Mouse (Mus musculus) gastrocnemius, adult 2 months (tissue): ENCODE results near the gene Mgat5b. TPM values are rescaled to one million over a fixed set of nuclear protein-coding genes. Genes with fewer than 3 reads are reported as not detected.

Experiments
- DNase-seq: peaks from one replicate; pipeline ENCODE4 v3.0.0; 2022
- H3K27ac ChIP-seq: fragments of 200-600 bp; 2 replicates; pipeline ENCODE4 v1.8.1; 2022; ENCODE audit warnings: mild to moderate bottlenecking
- H3K4me3 ChIP-seq: fragments of 200-600 bp; 2 replicates; pipeline ENCODE4 v1.8.1; 2022; ENCODE audit warnings: mild to moderate bottlenecking, moderate library complexity
- CTCF ChIP-seq: fragments of 200-600 bp; IDR thresholded peaks from 2 replicates; pipeline ENCODE4 v1.8.1; 2022; ENCODE audit warnings: antibody characterized with exemption, mild to moderate bottlenecking, moderate library complexity
- intact Hi-C: fragments of 180-260 bp; cut with DNase I; formaldehyde crosslinking; loops from one replicate; pipeline ENCODE4 v1.15.1; 2025
- total RNA-seq, 2 experiments: library from RNA; stranded (reverse); gene quantifications; 2 replicates each; pipeline ENCODE4 v1.2.3; 2021

The Mgat5b gene
- total RNA-seq, 2 experiments from 2014 or later, result not detected

DNA sequence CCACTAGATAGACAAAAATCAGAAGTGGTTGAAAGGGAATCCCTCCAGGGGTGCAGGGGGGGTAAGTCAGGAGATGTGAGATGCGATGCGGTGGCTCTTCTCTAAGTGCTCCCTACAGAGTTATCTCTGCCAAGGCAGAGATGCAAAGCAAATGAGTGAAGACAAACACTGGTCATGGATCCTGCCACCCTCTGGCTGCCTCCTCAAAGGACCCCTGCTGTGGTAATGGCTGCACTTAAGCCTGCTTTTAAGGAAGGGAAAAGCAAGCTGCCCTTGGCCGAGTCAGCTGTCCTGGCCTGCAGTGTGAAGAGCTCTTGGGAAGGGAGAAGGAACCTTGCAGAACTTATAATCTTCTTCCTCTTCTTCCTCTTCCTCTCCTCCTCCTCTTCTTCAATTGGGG, 78.3 kb downstream of the Mgat5b start:
- DNase-seq, result no peak
- Histone ChIP-seq H3K4me3 (no peak overlapping the region), H3K27ac (no peak overlapping the region)
- TF ChIP-seq CTCF, result no peak
- intact Hi-C loops, result no loop called here

DNA sequence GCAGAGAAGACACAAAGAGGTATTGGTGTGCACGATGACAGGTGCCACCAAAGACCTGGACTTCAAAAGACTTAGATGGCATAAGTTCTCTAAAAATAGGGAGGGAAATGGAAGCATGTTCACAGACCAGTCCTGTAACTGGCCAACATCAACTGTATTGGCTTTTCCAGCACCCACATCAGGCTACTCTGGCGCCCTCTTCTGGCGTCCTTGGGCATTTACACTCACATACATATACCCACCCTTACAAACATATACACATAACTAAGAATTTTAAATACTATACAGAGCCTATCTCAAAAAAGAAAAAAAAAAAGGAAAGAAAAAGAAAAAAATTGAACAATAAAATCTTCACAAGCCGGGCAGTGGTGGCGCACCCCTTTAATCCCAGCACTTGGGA, 80.3 kb downstream of the Mgat5b start:
- no peak for DNase-seq
- Histone ChIP-seq H3K27ac (no peak overlapping the region), H3K4me3 (no peak overlapping the region)
- intact Hi-C loops, result no loop called here
- TF ChIP-seq CTCF, result no peak; the same call in 1 of the 2 replicates

GRCm38 (mm10) chr11:117000219-117000618, 81.6 kb downstream of the Mgat5b start:
- DNase-seq, result no peak
- intact Hi-C loops, result no loop called here
- no peak overlapping the region for H3K27ac ChIP-seq
- no peak overlapping the region for H3K4me3 ChIP-seq
- no peak for TF ChIP-seq CTCF

DNA sequence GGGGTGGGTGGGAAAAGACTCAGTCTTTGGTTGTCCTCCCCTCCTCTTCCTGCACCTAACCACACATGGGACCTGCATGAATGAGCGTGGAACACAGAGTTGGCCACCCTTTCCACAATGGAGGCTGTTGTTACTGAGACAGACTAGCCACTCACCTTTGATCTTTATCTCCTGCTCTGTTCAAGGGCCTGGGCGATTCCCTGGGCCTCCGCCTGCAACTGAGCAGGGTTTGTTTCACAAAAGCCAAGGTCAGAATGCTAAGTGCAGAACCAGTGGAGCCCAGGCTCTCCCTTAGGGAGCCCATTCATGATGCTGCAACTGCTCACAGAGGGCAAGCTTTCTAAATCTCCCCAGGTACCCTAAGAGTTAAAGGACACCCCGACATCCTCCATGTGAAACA, 83.1 kb downstream of the Mgat5b start:
- no peak for DNase-seq
- Histone ChIP-seq H3K27ac (no peak overlapping the region), H3K4me3 (no peak overlapping the region)
- no peak for TF ChIP-seq CTCF
- intact Hi-C loops, result no loop called here

GRCm38 (mm10) chr11:117003503-117003902, 84.8 kb downstream of the Mgat5b start:
- no peak overlapping the region for H3K27ac ChIP-seq
- no peak overlapping the region for H3K4me3 ChIP-seq
- no peak for TF ChIP-seq CTCF
- intact Hi-C loops, result no loop called here
- DNase-seq, result no peak

DNA sequence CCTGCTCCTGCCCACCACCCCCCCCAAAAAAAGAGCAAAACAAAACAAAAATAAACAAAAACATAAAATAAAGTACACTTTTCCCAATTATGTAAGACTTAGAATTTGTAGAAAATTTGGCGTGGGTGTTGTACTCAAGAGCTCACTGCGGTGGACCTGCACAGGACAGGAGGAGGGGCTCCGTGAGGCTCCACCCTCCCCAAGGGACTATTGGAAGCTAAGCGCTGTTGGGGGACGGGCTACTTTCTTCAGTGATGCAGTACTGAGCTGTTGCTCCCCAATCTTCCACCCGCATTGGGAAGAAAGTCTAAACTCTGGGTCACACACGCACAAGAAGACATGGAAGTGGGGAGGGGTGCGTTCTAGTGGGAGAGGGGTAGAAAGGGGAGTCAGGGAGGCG, 85.6 kb downstream of the Mgat5b start:
- intact Hi-C loops, result no loop called here
- TF ChIP-seq CTCF, result no peak
- no peak for DNase-seq
- Histone ChIP-seq H3K27ac (no peak overlapping the region), H3K4me3 (no peak overlapping the region)

GRCm38 (mm10) chr11:117017462-117017861, 98.8 kb downstream of the Mgat5b start:
- Histone ChIP-seq H3K27ac (no peak overlapping the region), H3K4me3 (no peak overlapping the region)
- intact Hi-C loops, result no loop called here
- TF ChIP-seq CTCF, result no peak
- DNase-seq, result no peak

- peak; percentile 72 for TF ChIP-seq CTCF
- DNase-seq, result peak; percentile 74
- H3K27ac ChIP-seq, result no peak overlapping the region
- intact Hi-C loops, result loop anchor here (2.0 kb wide), 1 partner anchor 102 kb away; no protein-coding TSS in a partner anchor
- H3K4me3 ChIP-seq, result no peak overlapping the region
Observed at GRCm38 (mm10) chr11:117018410-117018809, 99.7 kb downstream of the Mgat5b start.

DNA sequence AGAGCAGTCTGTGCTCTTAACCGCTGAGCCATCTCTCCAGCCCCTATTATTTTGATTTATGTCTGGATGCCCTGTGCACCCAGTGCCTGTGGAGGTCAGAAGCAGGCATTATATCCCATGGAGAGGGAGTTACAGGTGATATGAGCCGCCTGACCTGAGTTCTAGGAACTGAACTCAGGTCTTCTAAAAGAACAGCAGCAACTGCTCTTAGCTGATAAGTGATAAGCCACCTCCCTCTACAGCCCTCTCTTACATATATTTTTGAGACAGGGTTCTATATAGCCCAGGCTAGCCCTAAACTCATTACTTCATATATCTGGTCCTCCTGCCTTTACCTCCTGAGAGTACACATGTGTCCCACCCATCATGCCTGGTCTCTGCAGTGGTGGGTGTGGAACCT, 102.4 kb downstream of the Mgat5b start:
- no peak overlapping the region for H3K27ac ChIP-seq
- no peak for DNase-seq
- intact Hi-C loops, result no loop called here
- TF ChIP-seq CTCF, result no peak
- H3K4me3 ChIP-seq, result no peak overlapping the region

DNA sequence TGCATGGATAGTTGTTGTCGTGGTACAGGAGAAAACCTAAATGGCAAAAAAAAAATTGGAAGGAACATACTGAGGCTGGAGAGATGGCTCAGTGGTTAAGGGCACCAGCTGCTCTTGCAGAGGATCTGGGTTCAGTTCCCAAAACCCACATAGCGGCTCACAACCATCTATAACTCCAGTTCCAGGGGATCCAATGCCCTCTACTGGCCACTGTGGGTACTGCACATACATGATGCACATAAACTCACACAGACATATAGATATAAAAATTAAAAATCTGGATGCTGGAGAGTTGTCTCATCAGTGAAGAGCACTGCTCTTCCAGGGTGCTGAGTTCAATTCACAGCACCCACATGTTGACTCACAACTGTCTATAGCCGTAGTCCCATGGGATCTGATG, 104.9 kb downstream of the Mgat5b start:
- no peak for DNase-seq
- Histone ChIP-seq H3K4me3 (no peak overlapping the region), H3K27ac (no peak overlapping the region)
- intact Hi-C loops, result no loop called here
- peak; percentile 37; the same call in 1 of the 2 replicates for TF ChIP-seq CTCF

- H3K27ac ChIP-seq, result no peak overlapping the region
- intact Hi-C loops, result no loop called here
- DNase-seq, result no peak
- TF ChIP-seq CTCF, result no peak
- H3K4me3 ChIP-seq, result no peak overlapping the region
Observed at GRCm38 (mm10) chr11:117027681-117028080, 109.0 kb downstream of the Mgat5b start.

- intact Hi-C loops, result no loop called here
- no peak for TF ChIP-seq CTCF
- H3K27ac ChIP-seq, result no peak overlapping the region
- H3K4me3 ChIP-seq, result no peak overlapping the region
- no peak for DNase-seq
Observed at GRCm38 (mm10) chr11:117028861-117029568, 110.4 kb downstream of the Mgat5b start.

DNA sequence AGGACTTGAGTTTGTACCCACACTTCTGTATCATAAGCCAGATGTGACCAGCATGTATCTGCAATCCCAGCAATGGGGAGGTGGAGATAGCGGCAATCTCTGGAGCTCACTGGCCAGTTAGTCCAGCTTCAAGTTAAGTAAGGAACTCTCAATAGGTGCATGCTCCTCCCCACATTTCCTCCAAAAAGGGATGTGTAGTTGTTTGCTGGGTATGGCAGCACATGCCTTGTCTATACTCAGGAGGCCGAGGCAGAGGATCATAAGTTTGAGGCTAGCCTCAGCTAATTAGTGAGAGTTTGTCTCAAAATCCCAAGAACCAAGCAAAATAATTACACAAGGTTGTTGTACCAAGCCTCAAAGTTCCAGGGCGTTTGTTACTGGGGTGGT, 110.9 kb downstream of the Mgat5b start:
- H3K4me3 ChIP-seq, result no peak overlapping the region
- H3K27ac ChIP-seq, result no peak overlapping the region
- intact Hi-C loops, result no loop called here
- no peak for TF ChIP-seq CTCF
- no peak for DNase-seq

- intact Hi-C loops, result no loop called here
- DNase-seq, result no peak
- Histone ChIP-seq H3K4me3 (no peak overlapping the region), H3K27ac (no peak overlapping the region)
- TF ChIP-seq CTCF, result no peak
Observed at GRCm38 (mm10) chr11:117030018-117030417, 111.4 kb downstream of the Mgat5b start.
